Mouse (Mus musculus) heart, embryonic 16.5 days (tissue): Measurements from ENCODE around the gene Cox20. TPM values are rescaled to one million over a fixed set of nuclear protein-coding genes. Genes with fewer than 3 reads are reported as not detected.

Source experiments
- ATAC-seq: fragments of 200-750 bp; cut with Nextera tagmentation; replicated peaks from 2 replicates; pipeline ENCODE4 v1.8.0; 2017; ENCODE audit warnings: moderate number of reproducible peaks; ENCODE audit not compliant: insufficient read depth, low FRiP score; ENCODE audit errors: extremely low read depth
- H3K27ac ChIP-seq: fragments of 300-500 bp; sonication (generic); 2 replicates; pipeline ENCODE4 v1.5.1; 2014; ENCODE audit warnings: mild to moderate bottlenecking, low read length, control low read depth, moderate library complexity
- H3K27me3 ChIP-seq: fragments of 300-500 bp; sonication (generic); 2 replicates; pipeline ENCODE4 v1.6.1; 2014; ENCODE audit warnings: low read length, mixed read lengths; ENCODE audit not compliant: control insufficient read depth, insufficient read depth
- H3K36me3 ChIP-seq: fragments of 300-500 bp; sonication (generic); 2 replicates; pipeline ENCODE4 v1.6.1; 2014; ENCODE audit not compliant: control insufficient read depth, insufficient read depth
- H3K4me1 ChIP-seq: fragments of 300-500 bp; sonication (generic); 2 replicates; pipeline ENCODE4 v1.6.1; 2014; ENCODE audit warnings: low read length, mixed read lengths; ENCODE audit not compliant: control insufficient read depth, insufficient read depth
- H3K4me2 ChIP-seq: fragments of 300-500 bp; sonication (generic); 2 replicates; pipeline ENCODE4 v1.6.1; 2014; ENCODE audit warnings: low read depth, mild to moderate bottlenecking, control low read depth, low read length
- H3K4me3 ChIP-seq: fragments of 300-500 bp; sonication (generic); 2 replicates; pipeline ENCODE4 v1.5.1; 2014; ENCODE audit warnings: mild to moderate bottlenecking, control low read depth, low read length
- H3K9ac ChIP-seq: fragments of 300-500 bp; sonication (generic); 2 replicates; pipeline ENCODE4 v1.6.1; 2014; ENCODE audit warnings: low read length, control low read depth
- H3K9me3 ChIP-seq: fragments of 300-500 bp; sonication (generic); replicated peaks from 2 replicates; pipeline ENCODE4 v1.6.1; 2016; ENCODE audit warnings: low read length; ENCODE audit not compliant: control insufficient read depth
- WGBS: fragments of 180-500 bp; shearing (Covaris S2); extraction: QIAGEN DNeasy Blood & Tissue Kit; methylation state at CpG from one replicate; pipeline ENCODE4 v1.1.7; 2014; 5-methylcytosine and 5-hydroxymethylcytosine counted together
- microRNA-seq: library from miRNA; unstranded; fragments of <30 nt; microRNA quantifications from one replicate; pipeline ENCODE4, GENCODE M21; 2017
- polyA plus RNA-seq: library from polyadenylated mRNA; unstranded; fragments of >200 nt; fragmentation: Nextera tagmentation; extraction: Ambion mirVana; gene quantifications from 2 replicates; pipeline ENCODE4 v1.2.1, GENCODE M21; 2015

The Cox20 gene
- polyA plus RNA-seq, 1 experiment from 2014 or later: 268 TPM

DNA sequence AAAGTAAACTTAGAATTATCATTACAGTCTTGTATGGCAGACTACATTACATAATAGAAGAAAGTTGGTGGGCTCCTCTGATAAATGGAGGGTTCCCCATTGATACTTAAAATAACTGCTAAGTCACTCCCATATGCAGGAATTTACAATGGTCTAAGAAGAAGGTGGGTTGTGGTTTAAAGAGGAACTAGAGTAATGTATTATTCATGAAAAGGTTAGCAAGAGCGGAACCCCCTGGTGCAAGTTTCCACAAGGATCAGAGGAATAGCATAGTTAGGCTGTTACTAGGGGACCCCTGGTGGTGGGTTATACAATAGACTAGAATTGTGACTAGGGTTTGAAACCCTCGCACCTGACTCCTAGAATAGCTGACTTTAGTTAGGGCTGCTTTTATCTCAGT is 41.8 kb downstream of the Cox20 start:
- Histone ChIP-seq H3K4me1 (no peaks in the 10 kb centered on the region), H3K27me3 (no peaks in the 10 kb centered on the region), H3K4me2 (no peak overlapping the region), H3K9me3 (no peaks in the 10 kb centered on the region), H3K36me3 (no peaks in the 10 kb centered on the region), H3K9ac (no peak overlapping the region), H3K4me3 (no peak overlapping the region), H3K27ac (no peak overlapping the region)
- no peak for ATAC-seq
- 91% methylated on average over 2 of the region's 2 CpGs for WGBS

DNA sequence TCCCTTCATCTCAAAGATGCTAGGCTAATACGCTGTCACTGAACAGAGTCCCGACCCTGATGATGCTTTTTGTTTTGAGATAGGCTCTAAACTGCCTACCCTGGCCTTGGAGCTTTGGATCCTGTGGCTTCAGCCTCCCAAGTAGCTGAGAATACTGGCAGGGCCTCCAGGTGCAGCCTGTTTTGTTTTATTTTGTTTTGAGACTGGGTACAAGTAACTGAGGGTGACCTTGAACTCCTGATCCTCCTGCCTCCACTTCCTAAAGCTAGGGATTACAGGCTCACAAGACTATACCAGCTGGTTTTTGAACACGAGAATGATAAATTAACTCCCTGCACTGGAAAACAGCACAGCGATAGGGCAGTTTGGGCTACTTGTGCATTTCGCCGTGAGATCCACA is 46.2 kb downstream of the Cox20 start:
- Histone ChIP-seq H3K4me1 (peaks cover 18% of the 10 kb centered on the region), H3K27me3 (no peaks in the 10 kb centered on the region), H3K9ac (no peak overlapping the region), H3K4me2 (no peak overlapping the region), H3K9me3 (no peaks in the 10 kb centered on the region), H3K4me3 (no peak overlapping the region), H3K36me3 (no peaks in the 10 kb centered on the region), H3K27ac (no peak overlapping the region)
- WGBS: 86% methylated on average over 6 of the region's 6 CpGs
- ATAC-seq: no peak

GRCm38 (mm10) chr1:178368121-178368520 is 49.2 kb downstream of the Cox20 start:
- Histone ChIP-seq H3K27me3 (no peaks in the 10 kb centered on the region), H3K36me3 (no peaks in the 10 kb centered on the region), H3K4me2 (peak overlapping the region; percentile 92; the same call in 1 of the 2 replicates), H3K4me3 (no peak overlapping the region), H3K4me1 (peaks cover 18% of the 10 kb centered on the region), H3K27ac (peak overlapping the region; percentile 99), H3K9me3 (no peaks in the 10 kb centered on the region), H3K9ac (no peak overlapping the region; the same call in 1 of the 2 replicates)
- ATAC-seq: no peak
- 63% methylated on average over 6 of the region's 6 CpGs for WGBS

GRCm38 (mm10) chr1:178368548-178369271 is 49.8 kb downstream of the Cox20 start:
- Histone ChIP-seq H3K36me3 (no peaks in the 10 kb centered on the region), H3K4me1 (peaks cover 18% of the 10 kb centered on the region), H3K4me3 (peak overlapping the region; percentile 69), H3K27ac (peak overlapping the region; percentile 99), H3K9ac (peak overlapping the region; percentile 78), H3K4me2 (peak overlapping the region; percentile 92), H3K9me3 (no peaks in the 10 kb centered on the region), H3K27me3 (no peaks in the 10 kb centered on the region)
- peak; percentile 95 for ATAC-seq
- 1% methylated on average over 36 of the region's 36 CpGs for WGBS

DNA sequence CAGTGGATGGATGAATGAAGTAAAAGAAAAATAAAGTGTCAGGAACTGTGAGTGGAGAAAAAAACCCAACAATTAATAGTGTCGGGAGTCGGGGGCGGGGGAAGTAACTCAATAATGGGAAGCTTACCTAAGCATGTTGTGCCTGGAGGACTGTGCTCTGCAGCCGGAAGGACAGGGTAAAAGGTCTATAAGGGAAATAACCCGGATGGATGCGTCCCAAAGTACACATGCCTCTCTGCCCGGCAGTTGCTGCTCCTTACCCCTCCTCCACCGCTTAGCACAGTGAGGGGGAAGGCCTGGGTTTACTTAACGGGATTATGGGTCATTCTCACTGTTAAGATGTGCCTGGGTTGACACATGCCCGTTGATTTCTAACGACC is 50.3 kb downstream of the Cox20 start:
- Histone ChIP-seq H3K9ac (peak overlapping the region; percentile 78), H3K9me3 (no peaks in the 10 kb centered on the region), H3K4me2 (peak overlapping the region; percentile 92), H3K4me3 (peak overlapping the region; percentile 69), H3K27me3 (no peaks in the 10 kb centered on the region), H3K27ac (peak overlapping the region; percentile 99), H3K36me3 (no peaks in the 10 kb centered on the region), H3K4me1 (peaks cover 18% of the 10 kb centered on the region)
- peak; percentile 80 for ATAC-seq
- under 1% methylated on average over 11 of the region's 11 CpGs for WGBS

Small RNA genes within 50 kb of the gene (microRNA-seq; reads per million reads assigned to microRNA genes)
- gene Gm27458: not detected

Other genes with a start within 250 kb of the Cox20 start
- 20.6 and 21.2 TPM in 2 replicates for gene Desi2, start 131.7 kb upstream of the Cox20 start, polyA plus RNA-seq
- gene Hnrnpu, start 18.7 kb downstream of the Cox20 start, polyA plus RNA-seq: 192 and 219 TPM in 2 replicates
- gene Efcab2, start 87.0 kb downstream of the Cox20 start, polyA plus RNA-seq: 16.2 and 19.1 TPM in 2 replicates
- gene Kif26b, start 210.0 kb downstream of the Cox20 start, polyA plus RNA-seq: 5.1 and 6.5 TPM in 2 replicates